Mouse (Mus musculus): ENCODE results near the gene Psma1. TPM values are rescaled to one million over a fixed set of nuclear protein-coding genes. Genes with fewer than 3 reads are reported as not detected.

The Psma1 gene
- polyA plus RNA-seq, 1 experiment from 2014 or later: 469 TPM

DNA sequence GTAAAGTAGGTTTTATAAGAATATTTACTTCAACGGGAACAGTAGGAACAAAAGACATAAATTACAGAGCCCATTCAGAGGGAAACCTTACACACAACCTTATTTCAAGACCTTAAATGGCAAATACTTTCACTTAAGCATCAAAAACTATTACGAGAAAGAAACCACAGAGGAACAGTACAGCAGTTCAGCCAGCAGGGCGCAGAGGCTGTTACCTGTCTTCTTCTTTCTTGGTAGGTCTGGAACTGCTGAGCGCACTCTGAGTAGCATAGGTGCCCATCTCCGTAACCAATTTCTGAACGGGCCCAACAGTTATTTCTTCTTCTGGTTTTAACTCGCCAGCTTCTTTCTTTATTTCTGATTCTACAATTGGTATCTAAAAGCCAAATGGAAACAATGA is 42.9 kb downstream of the Psma1 start:
- no peaks in the 10 kb centered on the region for H3K27me3 ChIP-seq (replicated peaks; ENCODE audit: control insufficient read depth, insufficient read depth, low read length)
- no peak for DNase-seq (ENCODE audit: low spot score)
- no peak for ATAC-seq
- peaks cover 73% of the 10 kb centered on the region for H3K36me3 ChIP-seq (ENCODE audit: control insufficient read depth, insufficient read depth, low read length)
- no peak overlapping the region for H3K4me3 ChIP-seq (ENCODE audit: low read depth, low read length)
- no peaks in the 10 kb centered on the region for H3K4me1 ChIP-seq (ENCODE audit: control insufficient read depth, insufficient read depth, low read length)
- H3K4me2 ChIP-seq (ENCODE audit: low read length): no peak overlapping the region
- no peak overlapping the region for H3K27ac ChIP-seq (ENCODE audit: low read depth, low read length)
- no peaks in the 10 kb centered on the region for H3K9me3 ChIP-seq (replicated peaks; ENCODE audit: control insufficient read depth, low read length)
- no peak overlapping the region for H3K9ac ChIP-seq (ENCODE audit: low read length)
- WGBS: 91% methylated on average over 7 of the region's 7 CpGs

DNA sequence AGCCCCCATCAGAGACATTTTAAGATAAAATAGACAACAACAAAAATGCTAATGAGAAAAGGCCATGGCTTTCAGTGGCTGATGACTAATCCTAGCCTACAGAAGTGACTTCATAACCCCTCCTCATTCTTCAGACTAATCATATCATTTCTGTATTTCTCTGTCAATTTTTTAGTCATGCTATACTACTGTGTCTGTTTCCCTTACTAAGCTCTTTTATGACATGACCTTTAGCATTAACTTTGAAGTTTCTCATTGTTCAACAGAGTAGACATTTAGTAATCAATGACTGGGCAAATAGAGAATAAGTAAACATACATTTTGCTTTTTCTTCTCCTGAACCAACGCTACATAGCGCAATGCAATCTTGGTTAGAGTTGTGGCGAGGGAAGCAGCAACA is 44.1 kb downstream of the Psma1 start:
- Histone ChIP-seq H3K27ac (ENCODE audit: low read depth, low read length) (no peak overlapping the region), H3K36me3 (ENCODE audit: control insufficient read depth, insufficient read depth, low read length) (peaks cover 73% of the 10 kb centered on the region), H3K4me2 (ENCODE audit: low read length) (no peak overlapping the region), H3K4me3 (ENCODE audit: low read depth, low read length) (no peak overlapping the region), H3K4me1 (ENCODE audit: control insufficient read depth, insufficient read depth, low read length) (no peaks in the 10 kb centered on the region), H3K9me3 (replicated peaks; ENCODE audit: control insufficient read depth, low read length) (no peaks in the 10 kb centered on the region), H3K9ac (ENCODE audit: low read length) (no peak overlapping the region), H3K27me3 (replicated peaks; ENCODE audit: control insufficient read depth, insufficient read depth, low read length) (no peaks in the 10 kb centered on the region)
- 94% methylated on average over 3 of the region's 3 CpGs for WGBS
- ATAC-seq (no peak), DNase-seq (ENCODE audit: low spot score) (no peak)

DNA sequence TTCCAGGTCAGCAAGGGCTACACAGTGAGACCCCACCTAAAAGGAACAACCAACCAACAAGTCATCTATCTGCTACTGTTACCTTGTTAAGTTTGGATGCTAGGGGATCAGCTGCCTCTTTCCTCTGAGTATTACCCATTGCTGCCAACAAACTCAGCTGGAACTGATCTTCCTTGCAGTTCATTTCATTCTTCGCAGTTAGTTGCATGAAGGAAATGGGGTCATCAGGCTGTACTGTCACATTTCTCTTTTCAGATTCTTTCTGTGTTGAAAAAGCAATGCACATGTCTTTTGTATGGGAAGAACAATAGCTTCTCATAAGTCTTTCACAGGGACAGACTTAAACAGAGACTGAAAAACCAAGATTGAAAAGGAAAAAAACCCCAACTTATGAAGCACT is 49.4 kb downstream of the Psma1 start:
- Histone ChIP-seq H3K4me2 (ENCODE audit: low read length) (no peak overlapping the region), H3K27me3 (replicated peaks; ENCODE audit: control insufficient read depth, insufficient read depth, low read length) (no peaks in the 10 kb centered on the region), H3K4me1 (ENCODE audit: control insufficient read depth, insufficient read depth, low read length) (no peaks in the 10 kb centered on the region), H3K9me3 (replicated peaks; ENCODE audit: control insufficient read depth, low read length) (no peaks in the 10 kb centered on the region), H3K4me3 (ENCODE audit: low read depth, low read length) (no peak overlapping the region), H3K27ac (ENCODE audit: low read depth, low read length) (no peak overlapping the region), H3K36me3 (ENCODE audit: control insufficient read depth, insufficient read depth, low read length) (peaks cover 61% of the 10 kb centered on the region), H3K9ac (ENCODE audit: low read length) (no peak overlapping the region)
- 93% methylated on average over 1 of the region's 1 CpGs for WGBS
- no peak for ATAC-seq
- no peak for DNase-seq (ENCODE audit: low spot score)

DNA sequence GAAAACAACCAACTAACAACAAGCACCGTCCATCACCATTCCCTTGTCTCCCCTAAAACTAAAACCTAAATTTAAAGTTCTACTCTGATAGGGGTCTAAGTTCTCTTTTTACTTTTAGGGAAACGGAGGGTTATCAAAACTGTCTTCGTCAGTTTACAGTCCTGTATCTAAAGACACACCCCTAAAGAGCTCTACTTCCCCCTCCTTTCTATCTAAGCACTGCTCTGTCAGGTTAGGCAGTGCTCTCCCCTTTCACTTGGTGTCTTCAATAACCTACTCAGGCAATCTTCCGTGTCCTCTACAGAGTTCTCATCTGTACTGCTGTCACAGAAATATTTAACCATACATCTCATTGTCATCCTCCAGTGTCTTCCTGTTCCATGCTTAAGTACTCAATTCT is 55.5 kb downstream of the Psma1 start:
- 98% methylated on average over 4 of the region's 4 CpGs for WGBS
- Histone ChIP-seq H3K4me1 (ENCODE audit: control insufficient read depth, insufficient read depth, low read length) (no peaks in the 10 kb centered on the region), H3K27ac (ENCODE audit: low read depth, low read length) (no peak overlapping the region), H3K9me3 (replicated peaks; ENCODE audit: control insufficient read depth, low read length) (no peaks in the 10 kb centered on the region), H3K27me3 (replicated peaks; ENCODE audit: control insufficient read depth, insufficient read depth, low read length) (no peaks in the 10 kb centered on the region), H3K4me3 (ENCODE audit: low read depth, low read length) (no peak overlapping the region), H3K36me3 (ENCODE audit: control insufficient read depth, insufficient read depth, low read length) (peaks cover 50% of the 10 kb centered on the region), H3K4me2 (ENCODE audit: low read length) (no peak overlapping the region), H3K9ac (ENCODE audit: low read length) (no peak overlapping the region)
- ATAC-seq: no peak
- no peak for DNase-seq (ENCODE audit: low spot score)

DNA sequence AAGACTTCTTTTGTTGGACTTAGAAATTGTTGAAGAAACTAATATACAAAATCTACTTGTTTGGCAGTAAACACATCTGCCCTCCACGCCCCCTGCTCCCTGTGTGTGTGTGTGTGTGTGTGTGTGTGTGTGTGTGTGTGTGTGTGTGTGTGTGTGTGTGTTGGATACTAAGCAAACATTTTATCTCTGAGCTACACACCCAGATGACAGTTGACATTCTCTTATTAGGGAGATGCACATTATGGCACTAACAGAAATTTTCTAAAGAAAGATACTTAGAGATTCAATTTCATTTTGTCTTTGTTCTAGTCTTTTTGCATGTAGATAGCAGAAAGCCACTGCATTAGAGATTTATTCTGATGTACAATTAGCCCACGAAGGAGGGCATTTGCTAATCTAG is 59.0 kb downstream of the Psma1 start:
- Histone ChIP-seq H3K9me3 (replicated peaks; ENCODE audit: control insufficient read depth, low read length) (no peaks in the 10 kb centered on the region), H3K4me1 (ENCODE audit: control insufficient read depth, insufficient read depth, low read length) (no peaks in the 10 kb centered on the region), H3K27ac (ENCODE audit: low read depth, low read length) (no peak overlapping the region), H3K27me3 (replicated peaks; ENCODE audit: control insufficient read depth, insufficient read depth, low read length) (no peaks in the 10 kb centered on the region), H3K36me3 (ENCODE audit: control insufficient read depth, insufficient read depth, low read length) (peaks cover 55% of the 10 kb centered on the region), H3K4me2 (ENCODE audit: low read length) (no peak overlapping the region), H3K9ac (ENCODE audit: low read length) (no peak overlapping the region), H3K4me3 (ENCODE audit: low read depth, low read length) (no peak overlapping the region)
- 90% methylated on average over 2 of the region's 2 CpGs for whole genome bisulfite sequencing
- ATAC-seq: no peak
- DNase-seq (ENCODE audit: low spot score): no peak

Other genes with a start within 250 kb of the Psma1 start
- gene Rras2, start 158.3 kb downstream of the Psma1 start, polyA plus RNA-seq (2014; fragmentation: Nextera tagmentation; extraction: Ambion mirVana): 26.6 and 27.1 TPM in 2 replicates
- gene Copb1, start 21.4 kb downstream of the Psma1 start, polyA plus RNA-seq (2014; fragmentation: Nextera tagmentation; extraction: Ambion mirVana): 105 and 112 TPM in 2 replicates
- gene Pde3b, start 139.2 kb upstream of the Psma1 start, polyA plus RNA-seq (2014; fragmentation: Nextera tagmentation; extraction: Ambion mirVana): 4.9 and 5.7 TPM in 2 replicates